Mouse (Mus musculus): Measurements from ENCODE around the gene Rab6a.

Rab6a gene

DNA sequence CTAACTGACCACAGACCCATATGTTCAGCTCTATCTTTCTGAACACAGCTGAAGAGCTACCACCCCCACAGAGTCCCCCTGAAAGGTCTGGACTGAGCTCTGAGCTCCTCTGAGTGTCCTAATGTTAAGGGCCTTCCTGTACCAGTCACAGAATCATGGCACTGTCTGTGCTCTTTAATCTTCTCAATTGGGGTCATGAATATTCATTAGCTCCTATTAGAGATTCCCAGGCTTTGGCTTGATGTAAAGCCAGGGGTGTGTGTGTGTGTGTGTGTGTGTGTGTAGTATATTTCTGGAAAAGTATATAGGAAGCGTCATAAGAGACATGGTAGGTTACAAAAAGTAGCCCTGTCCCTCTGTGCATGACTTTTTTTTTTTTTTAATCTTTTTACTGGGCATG, 76.0 kb downstream of the Rab6a start:
- DNase-seq (ENCODE audit: low spot score in 2 of 2): no peak

DNA sequence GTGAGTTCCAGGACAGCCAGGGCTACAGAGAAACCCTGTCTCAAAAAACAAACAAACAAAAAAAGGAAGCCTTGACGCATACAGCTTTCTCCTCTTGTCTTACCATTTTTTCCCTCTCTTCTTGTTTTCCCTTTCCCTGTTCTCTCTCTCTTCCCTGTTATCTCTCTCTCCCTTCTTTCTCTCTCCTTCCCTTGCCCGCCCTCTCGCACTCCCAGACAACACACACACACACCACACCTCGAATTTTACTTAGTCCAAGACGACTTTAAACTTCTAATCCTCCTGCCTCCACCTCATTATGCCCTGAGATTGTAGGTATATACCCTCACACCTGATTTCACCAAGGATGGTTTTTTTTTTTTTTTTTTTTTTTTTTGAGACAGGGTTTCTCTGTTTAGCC, 76.9 kb downstream of the Rab6a start:
- no peak for DNase-seq (ENCODE audit: low spot score in 2 of 2)

DNA sequence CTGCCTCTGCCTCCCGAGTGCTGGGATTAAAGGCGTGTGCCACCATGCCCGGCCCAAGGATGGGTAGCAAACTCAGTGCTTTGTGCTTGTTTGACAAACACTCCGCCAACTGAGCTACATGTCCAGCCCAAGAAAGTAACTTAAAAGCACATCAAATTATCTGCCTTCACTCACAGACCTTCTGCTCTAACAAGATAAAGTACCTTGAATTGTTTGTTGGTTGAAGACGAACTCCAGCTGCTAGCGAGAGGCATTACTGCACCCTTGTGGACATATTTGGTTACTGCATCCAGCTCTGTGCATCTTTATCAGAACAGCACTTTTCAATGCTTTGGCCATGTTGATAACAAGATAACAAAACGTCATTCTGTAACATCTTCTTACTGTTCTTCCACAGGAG, 77.3 kb downstream of the Rab6a start:
- DNase-seq (ENCODE audit: low spot score in 2 of 2): peak; percentile 43 to 78

DNA sequence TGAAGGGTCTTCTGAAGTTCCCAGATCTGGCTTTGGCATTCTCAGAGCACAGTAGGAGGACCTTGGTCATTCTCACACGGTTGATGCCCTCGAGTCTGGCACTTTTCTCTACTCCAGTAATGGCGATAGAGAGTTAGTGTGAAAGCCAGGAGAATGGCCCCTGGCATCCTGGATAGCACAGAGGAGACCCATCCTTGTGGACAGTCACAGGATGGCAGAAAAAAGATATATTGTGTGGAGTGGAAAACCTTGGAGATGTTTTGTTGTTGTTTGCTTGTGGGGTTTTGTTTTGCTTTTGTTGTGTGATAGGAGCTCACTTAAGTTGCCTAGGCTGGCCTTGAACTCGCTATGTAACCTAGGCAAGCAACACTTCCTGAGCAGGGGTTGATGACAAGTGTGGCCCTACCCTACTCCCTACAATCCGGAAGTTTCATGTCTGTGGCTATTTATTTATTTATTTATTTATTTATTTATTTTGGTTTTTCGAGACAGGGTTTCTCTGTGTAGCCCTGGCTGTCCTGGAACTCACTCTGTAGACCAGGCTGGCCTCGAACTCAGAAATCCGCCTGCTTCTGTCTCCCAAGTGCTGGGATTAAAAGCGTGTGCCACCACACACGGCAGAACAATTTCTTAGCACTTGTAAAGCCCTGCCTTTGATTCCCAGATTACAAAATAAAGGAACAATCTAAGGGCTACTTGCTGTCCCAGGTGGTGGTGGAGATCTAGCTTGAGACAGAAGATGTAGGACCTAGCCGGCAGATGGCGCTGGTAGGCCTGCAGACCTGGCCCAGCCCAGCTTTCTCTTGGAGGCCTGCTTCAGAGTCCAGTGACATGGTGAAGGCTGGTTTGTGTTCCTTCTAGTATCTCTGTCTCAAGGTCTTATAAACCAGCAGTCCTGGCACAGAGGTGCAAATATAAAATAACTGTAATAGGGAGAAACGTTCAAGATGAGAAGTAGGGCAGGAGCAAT, 78.1 kb downstream of the Rab6a start:
- DNase-seq (ENCODE audit: low spot score in 2 of 2): peak; percentile 45 to 66

DNA sequence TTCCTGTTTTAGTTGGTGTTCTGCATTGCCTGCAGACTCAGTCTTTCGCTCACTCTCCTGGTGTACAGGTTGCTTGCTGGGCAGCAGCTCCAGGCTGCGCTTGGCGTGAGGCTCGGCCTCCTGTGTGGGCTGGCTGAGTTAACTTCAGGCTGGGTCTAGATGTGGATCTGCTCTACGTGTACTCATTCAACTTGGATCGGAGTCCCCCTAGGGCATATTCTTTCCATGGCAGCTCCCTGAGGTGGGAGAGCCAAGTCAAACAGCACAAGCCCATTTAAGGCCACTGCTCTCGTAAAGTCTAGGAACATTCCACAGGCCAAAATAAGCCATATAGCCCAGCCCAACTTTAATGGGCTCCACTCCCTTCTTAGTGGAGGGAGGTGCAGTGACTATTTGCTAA, 81.3 kb downstream of the Rab6a start:
- no peak for DNase-seq (ENCODE audit: low spot score in 2 of 2)

Data from frontal cortex, postnatal 36 days (tissue).